Mouse (Mus musculus): ENCODE measurements around the gene Wdr93.

Gene Wdr93

DNA sequence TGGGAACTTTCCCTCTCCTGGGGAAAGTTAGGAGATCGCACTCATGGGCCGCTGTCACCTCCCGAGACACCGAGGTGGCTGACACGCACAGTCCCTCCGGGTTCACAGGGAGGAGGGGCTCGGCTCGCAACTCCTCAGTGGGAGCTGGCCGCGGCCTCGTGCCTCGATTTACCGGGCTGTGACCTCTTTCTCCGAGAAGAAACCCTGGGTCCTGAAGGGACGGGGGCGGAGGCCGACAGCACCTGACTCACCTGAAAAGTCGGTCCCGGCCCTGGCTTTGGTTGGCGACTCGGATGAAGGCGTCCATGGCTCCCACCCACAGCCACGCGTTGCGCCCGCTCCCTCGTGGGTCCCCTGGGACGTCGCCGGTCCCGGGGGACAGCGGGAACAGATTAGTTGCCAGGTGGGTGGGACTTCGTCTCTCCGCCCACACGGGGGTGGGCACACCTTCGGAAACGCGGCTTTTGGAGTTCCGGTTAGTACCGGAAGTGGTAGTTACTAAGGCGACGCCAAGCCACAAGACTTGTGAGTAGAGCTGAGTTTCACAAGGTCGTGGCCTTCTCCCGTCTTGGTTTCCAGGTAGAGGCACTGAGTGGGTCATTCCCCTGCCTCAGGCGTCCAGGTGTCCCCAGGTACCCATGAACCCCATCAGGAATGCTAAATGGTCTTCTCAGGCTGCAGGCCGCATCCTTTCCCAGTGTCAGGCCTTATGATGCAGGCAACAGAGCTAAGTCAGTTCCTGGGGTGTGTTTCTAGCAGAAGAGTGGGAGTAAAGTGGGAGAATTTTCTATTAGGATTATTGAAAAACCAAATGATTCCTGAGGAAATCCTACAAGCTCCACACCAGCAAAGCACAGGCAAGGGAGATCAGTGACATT lies at the start of gene Wdr93, which contains the start of gene Pex11a:
Wdr93 (plus strand) TSS at position 505 of the 878 bp plus-strand sequence.
Pex11a (minus strand) TSS at position 473 of the 878 bp plus-strand sequence.
- DNase-seq (ENCODE audit: low read depth), result peak; percentile 62

DNA sequence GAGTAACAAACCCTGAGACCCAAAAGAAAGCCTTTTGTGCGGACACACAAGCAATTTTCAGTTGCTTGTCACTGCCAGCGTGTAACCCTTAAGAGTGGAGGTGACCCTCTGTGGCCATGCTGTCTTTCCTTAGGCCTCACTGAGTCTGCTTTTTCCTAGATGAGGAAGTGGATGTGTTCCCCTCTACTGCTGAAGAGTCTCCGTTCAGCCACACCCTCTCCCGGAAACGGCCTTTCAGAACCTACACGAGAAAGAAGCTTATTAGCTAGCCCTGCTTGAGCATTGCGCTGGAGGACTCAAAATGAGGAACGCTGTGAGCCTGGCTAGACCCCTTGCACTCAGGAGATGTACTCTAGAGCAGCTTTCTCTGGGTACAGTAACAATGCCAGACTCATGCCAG lies 46.5 kb upstream of the Wdr93 start:
- DNase-seq (ENCODE audit: low read depth), result no peak

DNA sequence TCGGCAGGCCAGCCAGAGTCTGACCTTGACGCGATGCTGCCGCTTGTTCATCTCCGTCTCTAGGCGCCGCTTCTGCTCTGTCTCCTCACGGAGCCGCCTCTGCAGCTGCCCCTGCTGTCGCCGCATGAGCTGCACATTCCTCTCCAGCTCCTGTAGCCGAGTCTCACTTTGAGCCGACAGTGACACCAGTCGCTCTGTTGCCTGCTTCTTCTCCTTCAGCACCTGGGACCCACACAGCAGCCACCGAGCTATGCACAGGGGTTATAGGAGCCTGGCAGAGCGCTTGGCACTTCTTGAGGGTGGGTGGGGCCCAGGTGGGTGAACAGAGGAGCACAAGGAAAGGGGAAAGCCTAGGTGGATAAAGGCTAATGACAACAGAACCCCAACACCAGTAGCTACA lies 40.2 kb upstream of the Wdr93 start:
- DNase-seq (ENCODE audit: low read depth), result no peak

GRCm38 (mm10) chr7:79705210-79705609 lies 37.8 kb upstream of the Wdr93 start:
- DNase-seq (ENCODE audit: low read depth), result no peak

- DNase-seq (ENCODE audit: low read depth), result no peak
These were observed 32.8 kb upstream of the Wdr93 start for GRCm38 (mm10) chr7:79710130-79710607.

GRCm38 (mm10) chr7:79710831-79711230 lies 32.1 kb upstream of the Wdr93 start:
- DNase-seq (ENCODE audit: low read depth), result no peak

DNA sequence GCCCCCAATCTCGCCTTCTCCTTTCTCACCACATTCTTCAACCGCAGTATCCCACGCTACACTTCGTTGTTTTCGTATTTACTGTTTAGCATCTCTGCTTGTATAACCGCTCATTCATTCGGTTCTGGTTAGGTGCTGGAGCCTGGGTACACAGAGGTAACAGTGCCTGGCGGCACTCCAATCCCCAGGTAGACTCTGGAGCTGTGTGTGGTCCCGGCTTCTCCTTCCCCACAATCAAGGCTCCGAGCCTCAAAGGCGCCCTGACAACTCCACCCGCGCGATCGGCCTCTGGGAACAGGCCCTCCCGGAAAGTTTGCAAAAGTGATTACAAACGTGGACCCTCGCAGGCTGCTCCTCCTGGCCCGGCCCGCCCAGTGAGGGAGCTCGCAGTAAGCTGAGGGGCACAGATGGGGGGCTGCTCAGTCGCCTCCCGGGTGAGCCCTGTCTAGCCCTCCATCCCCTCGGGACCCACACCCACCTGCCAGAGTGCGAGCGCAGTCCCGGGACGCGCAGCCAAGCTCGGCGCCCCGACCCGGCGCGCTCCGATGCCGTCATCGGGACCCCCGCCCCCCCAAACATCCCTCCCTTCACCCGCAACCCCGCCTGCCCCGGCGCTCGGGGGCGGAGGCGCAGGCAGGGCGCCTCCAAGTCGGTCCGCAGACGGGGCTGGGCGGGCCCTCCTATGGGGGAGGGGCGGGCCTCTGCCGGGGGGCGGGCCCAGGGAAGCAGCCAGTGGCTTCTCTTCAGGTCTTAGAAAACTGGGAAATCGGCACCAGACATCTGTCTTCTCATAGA lies 27.6 kb upstream of the Wdr93 start, which contains the start of gene Kif7:
Kif7 (minus strand) TSS at position 534 of the 795 bp plus-strand sequence.
- DNase-seq (ENCODE audit: low read depth), result peak; percentile 64

GRCm38 (mm10) chr7:79721386-79721977 lies 21.5 kb upstream of the Wdr93 start:
- DNase-seq (ENCODE audit: low read depth), result no peak

- DNase-seq (ENCODE audit: low read depth), result peak; percentile 48
These were observed 15.9 kb upstream of the Wdr93 start for GRCm38 (mm10) chr7:79727091-79727490.

GRCm38 (mm10) chr7:79728219-79728618 lies 14.7 kb upstream of the Wdr93 start:
- DNase-seq (ENCODE audit: low read depth), result peak; percentile 71

DNA sequence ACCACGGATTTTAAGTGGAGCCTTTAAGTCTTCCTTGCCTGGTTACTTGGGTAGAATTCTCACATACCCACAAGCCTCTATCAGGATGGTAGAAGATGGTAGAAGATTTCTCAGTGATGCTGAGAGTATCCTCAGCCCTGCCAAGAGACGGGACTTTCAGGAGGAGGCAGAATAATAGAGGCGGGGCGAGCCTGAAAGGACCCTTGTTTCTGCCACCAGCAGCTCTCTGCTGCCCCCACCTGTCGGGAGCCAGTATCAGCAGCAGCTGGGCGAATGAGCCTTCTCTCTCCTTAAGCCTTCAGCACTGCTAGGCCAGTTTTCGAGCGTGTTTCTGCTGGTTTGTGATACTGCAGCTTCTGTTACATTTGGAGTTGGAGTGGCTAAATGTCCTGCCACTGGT lies 13.8 kb upstream of the Wdr93 start:
- no peak for DNase-seq (ENCODE audit: low read depth)

GRCm38 (mm10) chr7:79729743-79730370 lies 13.1 kb upstream of the Wdr93 start:
- no peak for DNase-seq (ENCODE audit: low read depth)

DNA sequence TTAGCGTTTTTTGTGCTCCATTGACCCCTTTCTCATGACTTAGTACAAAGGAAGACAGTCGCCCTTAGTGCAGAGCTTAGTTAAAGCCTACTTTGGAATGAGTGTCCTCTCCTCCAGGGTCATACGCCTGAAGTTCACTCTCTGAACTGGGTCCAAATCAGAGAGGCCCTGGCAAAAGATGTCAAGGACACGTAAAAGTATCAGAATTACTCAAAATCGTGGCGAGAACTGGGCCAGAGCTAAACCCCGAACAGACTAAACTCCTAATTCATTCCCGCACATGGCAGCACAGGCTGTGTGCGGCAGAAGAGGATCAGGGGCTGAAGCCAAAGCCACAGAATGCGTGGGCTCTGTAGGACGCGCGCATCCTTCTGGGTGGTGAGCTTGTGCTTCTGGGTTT lies 11.5 kb upstream of the Wdr93 start:
- no peak for DNase-seq (ENCODE audit: low read depth)

- no peak for DNase-seq (ENCODE audit: low read depth)
These were observed 10.3 kb upstream of the Wdr93 start, which contains the start of gene Plin1 for GRCm38 (mm10) chr7:79732622-79733021. Plin1 (minus strand) TSS chr7:79732903.

GRCm38 (mm10) chr7:79734563-79734962 lies 8.4 kb upstream of the Wdr93 start:
- no peak for DNase-seq (ENCODE audit: low read depth)

- no peak for DNase-seq (ENCODE audit: low read depth)
These were observed 6.5 kb upstream of the Wdr93 start for GRCm38 (mm10) chr7:79736511-79736910.

- no peak for DNase-seq (ENCODE audit: low read depth)
These were observed 4.0 kb upstream of the Wdr93 start for GRCm38 (mm10) chr7:79738913-79739312.

DNA sequence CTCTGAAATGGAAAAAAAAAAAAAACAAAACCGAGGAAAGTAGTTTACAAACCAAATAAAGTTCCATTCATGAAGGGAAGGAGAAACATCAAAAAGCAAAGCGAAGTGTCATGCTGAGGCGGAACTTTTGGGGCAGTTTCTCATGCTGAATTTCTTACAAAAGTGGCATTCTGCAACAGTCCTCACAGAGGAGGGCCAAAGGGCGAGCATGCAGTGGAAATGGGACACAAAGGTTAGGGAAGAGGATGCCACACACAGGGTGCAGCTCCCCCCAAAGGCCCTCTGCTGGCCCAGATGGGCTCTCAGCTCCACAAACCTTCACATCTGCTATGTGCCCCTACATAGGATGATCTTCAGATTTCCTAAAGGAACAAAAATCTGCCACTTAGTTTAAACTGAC lies 2.7 kb upstream of the Wdr93 start:
- no peak for DNase-seq (ENCODE audit: low read depth)

DNA sequence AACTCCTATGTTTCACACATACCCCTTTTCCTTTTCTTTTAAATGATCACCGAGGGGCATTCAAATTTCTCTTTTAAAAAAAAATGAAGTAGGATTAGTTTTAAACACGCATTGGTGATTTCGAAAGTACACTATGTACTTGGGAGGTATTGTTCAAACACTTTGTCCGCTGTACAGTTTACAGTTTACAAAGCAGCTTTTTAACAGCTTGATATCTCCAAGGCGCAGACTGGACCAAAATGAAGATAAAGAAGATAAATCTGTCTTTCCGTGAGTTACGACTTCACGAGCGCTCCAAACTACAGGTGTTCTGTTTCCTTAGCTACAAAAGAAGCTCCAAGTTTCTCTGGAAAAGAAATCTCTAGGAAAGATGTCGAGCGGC lies 695 bp upstream of the Wdr93 start:
- peak; percentile 41 for DNase-seq (ENCODE audit: low read depth)

- no peak for DNase-seq (ENCODE audit: low read depth)
These were observed 1.1 kb downstream of the Wdr93 start for GRCm38 (mm10) chr7:79744051-79744450.

GRCm38 (mm10) chr7:79744585-79744984 lies 1.6 kb downstream of the Wdr93 start:
- DNase-seq (ENCODE audit: low read depth), result no peak

GRCm38 (mm10) chr7:79747659-79748058 lies 4.7 kb downstream of the Wdr93 start:
- no peak for DNase-seq (ENCODE audit: low read depth)

All from c-Kit-positive CD71-positive TER-119-negative erythroid progenitor cells, embryonic 14.5 days (primary cell).